8 mouse cellular contexts compared by ENCODE assay signal in genomic region chr17:48039232-48039866, GRCm38 (mm10). TPM values are rescaled to one million over a fixed set of nuclear protein-coding genes. Genes with fewer than 3 reads are reported as not detected.
DNase-seq lines count a peak whose midpoint lies in the region; ATAC-seq lines count a peak whose summit lies in the region.

No protein-coding gene starts in this region.

- H3K9ac ChIP-seq in intestine, embryonic 14.5 days (ENCODE audit: low read length): no peak overlapping the region
- no peak overlapping the region for H3K9ac ChIP-seq in liver, embryonic 16.5 days (ENCODE audit: low read depth, low read length)
- H3K9ac ChIP-seq in neural tube, embryonic 14.5 days (replicated peaks; ENCODE audit: low read depth, low read length): no peak overlapping the region

- no peaks in the 10 kb centered on the region for H3K27me3 ChIP-seq in intestine, embryonic 14.5 days (replicated peaks; ENCODE audit: control insufficient read depth, insufficient read depth, low read length)
- H3K27me3 ChIP-seq in liver, embryonic 16.5 days (ENCODE audit: control insufficient read depth, insufficient read depth, low read depth, low read length): peaks cover 6% of the 10 kb centered on the region
- peaks cover 12% of the 10 kb centered on the region for H3K27me3 ChIP-seq in neural tube, embryonic 14.5 days (ENCODE audit: control insufficient read depth, insufficient read depth, low read length)

- peak; percentile 71 for DNase-seq in ES-CJ7 (ENCODE audit: low read depth, low spot score)
- DNase-seq in embryo, embryonic 10.5 days (ENCODE audit: low spot score): peak; percentile 88
- DNase-seq in intestine, embryonic 14.5 days (ENCODE audit: low spot score): peak; percentile 83
- DNase-seq in thymus, postnatal 36 days: peak; percentile 55 to 75
- no peak for DNase-seq in layer of hippocampus, adult 9-10 months (ENCODE audit: low spot score)

- whole genome bisulfite sequencing in intestine, embryonic 14.5 days: 12% methylated on average over 14 of the region's 14 CpGs
- 10% methylated on average over 14 of the region's 14 CpGs for WGBS in liver, embryonic 16.5 days (ENCODE audit: insufficient replicate concordance)
- WGBS in neural tube, embryonic 14.5 days: 11% methylated on average over 14 of the region's 14 CpGs

- H3K36me3 ChIP-seq in intestine, embryonic 14.5 days (ENCODE audit: control insufficient read depth, insufficient read depth, low read length): no peaks in the 10 kb centered on the region
- H3K36me3 ChIP-seq in liver, embryonic 16.5 days (ENCODE audit: control insufficient read depth, insufficient read depth): no peaks in the 10 kb centered on the region
- H3K36me3 ChIP-seq in neural tube, embryonic 14.5 days (ENCODE audit: control insufficient read depth, insufficient read depth, low read length): no peaks in the 10 kb centered on the region

- peak overlapping the region; percentile 41 for H3K4me2 ChIP-seq in intestine, embryonic 14.5 days (ENCODE audit: low read length)
- peak overlapping the region; percentile 46; the same call in 1 of the 2 replicates for H3K4me2 ChIP-seq in liver, embryonic 16.5 days (ENCODE audit: low read depth, low read length)
- H3K4me2 ChIP-seq in neural tube, embryonic 14.5 days (ENCODE audit: low read depth, low read length): no peak overlapping the region

- peak overlapping the region; percentile 7; the same call in 1 of the 2 replicates for H3K4me3 ChIP-seq in intestine, embryonic 14.5 days (ENCODE audit: low read depth, low read length)
- H3K4me3 ChIP-seq in liver, embryonic 16.5 days (ENCODE audit: low read depth, low read length): 0 out of 2 replicates have a peak overlapping the region, but pooled peaks have one; percentile 2
- no peak overlapping the region for H3K4me3 ChIP-seq in neural tube, embryonic 14.5 days (ENCODE audit: low read depth, low read length)

- no peaks in the 10 kb centered on the region for H3K9me3 ChIP-seq in intestine, embryonic 14.5 days (ENCODE audit: control insufficient read depth, low read length)
- H3K9me3 ChIP-seq in liver, embryonic 16.5 days (replicated peaks; ENCODE audit: control insufficient read depth, low read length): no peaks in the 10 kb centered on the region
- no peaks in the 10 kb centered on the region for H3K9me3 ChIP-seq in neural tube, embryonic 14.5 days (ENCODE audit: control insufficient read depth, low read length)

- H3K4me1 ChIP-seq in intestine, embryonic 14.5 days (replicated peaks; ENCODE audit: control insufficient read depth, insufficient read depth, low read length): peaks cover 19% of the 10 kb centered on the region
- H3K4me1 ChIP-seq in liver, embryonic 16.5 days (ENCODE audit: control insufficient read depth, low read depth, low read length): peaks cover 8% of the 10 kb centered on the region
- H3K4me1 ChIP-seq in neural tube, embryonic 14.5 days (ENCODE audit: control insufficient read depth, insufficient read depth, low read length): peaks cover 3% of the 10 kb centered on the region; the same call in 1 of the 2 replicates

- ATAC-seq in granulocyte monocyte progenitor cell, adult 5-6 weeks (replicated peaks; ENCODE audit: poor library complexity, severe bottlenecking): peak; percentile 79
- peak; percentile 74 for ATAC-seq in intestine, embryonic 14.5 days (replicated peaks; ENCODE audit: low FRiP score, low TSS enrichment, low read depth)
- ATAC-seq in liver, embryonic 16.5 days (ENCODE audit: low read depth): peak; percentile 78
- ATAC-seq in neural tube, embryonic 14.5 days (ENCODE audit: low read depth): peak; percentile 55; the same call in 1 of the 2 replicates

- peak overlapping the region; percentile 44 for H3K27ac ChIP-seq in intestine, embryonic 14.5 days (ENCODE audit: low read depth)
- H3K27ac ChIP-seq in liver, embryonic 16.5 days (ENCODE audit: low read length): peak overlapping the region; percentile 28
- no peak overlapping the region for H3K27ac ChIP-seq in neural tube, embryonic 14.5 days (ENCODE audit: low read depth, low read length)

RNA-seq across cellular contexts. Expression of gene 1700122O11Rik, which starts 1.3 kb away (rescaled TPM):
- not detected in 2 replicates for total RNA-seq in granulocyte monocyte progenitor cell, adult 5-6 weeks (2014; fragmentation: Nextera tagmentation)
- not detected in 2 replicates for total RNA-seq in granulocyte monocyte progenitor cell, adult 5-6 weeks (2017)
- not detected in 2 replicates for polyA plus RNA-seq in intestine, embryonic 14.5 days (2014; fragmentation: Nextera tagmentation; extraction: Ambion mirVana)
- not detected in 2 replicates for polyA plus RNA-seq in liver, embryonic 16.5 days (2015; fragmentation: Nextera tagmentation; extraction: Ambion mirVana)
- polyA plus RNA-seq in neural tube, embryonic 14.5 days (2014; fragmentation: Nextera tagmentation; extraction: Ambion mirVana): not detected in 2 replicates

RNA-seq across cellular contexts. Expression of gene 1700067P10Rik, which starts 49.8 kb away (rescaled TPM):
- total RNA-seq in granulocyte monocyte progenitor cell, adult 5-6 weeks (2014; fragmentation: Nextera tagmentation): not detected in 2 replicates
- not detected in 2 replicates for total RNA-seq in granulocyte monocyte progenitor cell, adult 5-6 weeks (2017)
- polyA plus RNA-seq in intestine, embryonic 14.5 days (2014; fragmentation: Nextera tagmentation; extraction: Ambion mirVana): not detected in 2 replicates
- not detected in 2 replicates for polyA plus RNA-seq in liver, embryonic 16.5 days (2015; fragmentation: Nextera tagmentation; extraction: Ambion mirVana)
- not detected in 2 replicates for polyA plus RNA-seq in neural tube, embryonic 14.5 days (2014; fragmentation: Nextera tagmentation; extraction: Ambion mirVana)
